Mouse (Mus musculus): ENCODE results near the gene Tcp11l1. TPM values are rescaled to one million over a fixed set of nuclear protein-coding genes. Genes with fewer than 3 reads are reported as not detected.

Gene Tcp11l1
- 10 to 100 TPM; 31.3 to 34.5 TPM for total RNA-seq (2021)
- long read RNA-seq, experiment 1, full-length matches to known transcripts, result 6 of 16 reads
- long read RNA-seq, experiment 1, partial matches to known transcripts, result 1 of 16 reads
- long read RNA-seq, experiment 1, other reads (novel, unspliced or antisense), result 9 of 16 reads
- long read RNA-seq, experiment 2, partial matches to known transcripts, result 2 of 9 reads
- long read RNA-seq, experiment 2, other reads (novel, unspliced or antisense), result 6 of 9 reads

DNA sequence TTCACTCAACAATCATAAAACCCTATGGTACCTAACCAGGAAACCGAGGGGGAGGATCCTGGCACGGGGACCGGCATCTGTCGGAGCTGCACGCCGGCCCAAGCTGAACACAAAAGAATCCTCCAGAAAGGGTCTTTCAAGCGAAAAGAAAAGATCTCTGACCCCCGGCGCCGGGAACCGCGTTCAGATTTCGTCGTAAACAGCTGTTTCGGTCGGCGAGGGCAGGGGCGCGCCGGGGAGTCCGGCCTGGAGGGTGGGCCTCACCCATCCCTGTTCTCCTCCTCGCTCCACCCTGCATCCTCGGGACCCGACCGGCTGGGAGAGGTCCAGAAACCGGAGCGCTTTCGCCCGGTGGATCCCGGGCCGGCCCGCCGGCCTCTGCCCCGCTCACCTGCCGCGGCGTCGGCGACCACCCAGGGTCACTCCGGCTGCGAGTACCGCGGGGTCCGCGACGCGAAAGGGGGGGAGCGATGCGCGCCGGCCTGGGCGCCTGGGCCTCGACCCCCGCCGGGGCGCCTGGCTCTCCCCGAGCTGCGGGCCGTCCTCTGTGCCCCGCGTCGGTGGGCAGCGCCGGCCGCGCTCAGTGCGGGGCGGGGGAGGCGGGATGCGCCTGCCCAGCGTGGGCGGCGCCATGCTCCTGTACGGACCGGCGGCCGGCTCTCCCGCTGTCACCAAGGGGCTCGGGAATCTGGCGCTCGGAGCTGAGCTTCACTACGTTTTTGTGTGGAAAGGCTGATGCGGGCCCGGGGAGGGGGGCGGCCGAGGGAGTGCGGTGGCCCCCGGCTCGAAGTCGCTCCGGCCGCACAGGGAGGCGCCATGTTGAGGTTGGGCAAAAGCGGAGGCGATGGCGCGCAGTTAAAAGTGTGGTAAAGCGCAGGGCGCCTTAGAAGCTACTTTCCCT, at the start of gene Tcp11l1:
Gene Tcp11l1 (minus strand): TSS at position 585 of the 901 bp plus-strand sequence.
- peak; percentile 55 to 74 for DNase-seq (ENCODE audit: low spot score in 2 of 2)

DNA sequence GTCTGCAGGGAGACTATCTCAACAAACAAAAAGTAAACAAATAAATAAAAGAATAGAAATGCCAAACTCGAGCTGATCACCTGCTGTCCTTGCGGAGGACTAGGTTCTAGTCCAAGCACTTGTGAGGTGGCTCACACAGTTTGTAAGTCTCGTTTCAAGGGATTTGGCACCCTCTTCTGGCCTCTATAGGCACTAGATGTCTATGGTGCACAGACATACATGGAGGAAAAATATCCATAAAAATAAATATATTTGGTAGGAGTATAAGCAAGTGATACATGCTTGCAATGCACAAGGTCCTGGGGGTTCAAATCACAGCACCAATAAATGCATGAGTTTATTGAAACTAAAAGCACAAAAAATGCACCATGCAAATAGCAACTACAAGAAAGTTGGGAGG, 38.6 kb upstream of the Tcp11l1 start:
- no peak for DNase-seq (ENCODE audit: low spot score in 2 of 2)

DNA sequence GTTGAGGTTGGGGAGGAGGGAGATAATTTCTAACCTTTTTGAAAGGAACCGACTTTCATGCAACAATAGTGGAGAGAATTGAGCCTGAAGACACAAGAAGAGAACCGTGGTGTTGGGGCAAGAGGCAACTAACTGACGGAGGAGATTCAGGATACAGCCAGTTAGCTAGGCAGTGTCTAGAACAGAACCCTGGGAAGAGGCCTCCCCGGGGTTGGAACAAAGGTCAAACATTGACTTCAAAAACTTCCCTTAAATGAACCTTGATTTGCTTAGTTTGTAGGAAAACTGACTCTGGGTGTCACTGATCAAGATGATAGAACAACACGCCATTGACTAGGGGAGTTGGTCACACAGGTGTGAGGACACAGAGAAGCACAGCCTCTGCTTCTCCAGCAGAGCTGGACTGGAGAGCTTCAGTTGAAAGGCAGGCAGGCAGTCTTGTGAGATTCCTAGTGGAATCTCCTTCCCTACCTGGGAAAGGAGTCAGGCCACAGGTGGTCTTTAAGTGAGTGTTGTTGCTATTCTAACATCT, 36.7 kb upstream of the Tcp11l1 start:
- DNase-seq (ENCODE audit: low spot score in 2 of 2), result no peak

DNA sequence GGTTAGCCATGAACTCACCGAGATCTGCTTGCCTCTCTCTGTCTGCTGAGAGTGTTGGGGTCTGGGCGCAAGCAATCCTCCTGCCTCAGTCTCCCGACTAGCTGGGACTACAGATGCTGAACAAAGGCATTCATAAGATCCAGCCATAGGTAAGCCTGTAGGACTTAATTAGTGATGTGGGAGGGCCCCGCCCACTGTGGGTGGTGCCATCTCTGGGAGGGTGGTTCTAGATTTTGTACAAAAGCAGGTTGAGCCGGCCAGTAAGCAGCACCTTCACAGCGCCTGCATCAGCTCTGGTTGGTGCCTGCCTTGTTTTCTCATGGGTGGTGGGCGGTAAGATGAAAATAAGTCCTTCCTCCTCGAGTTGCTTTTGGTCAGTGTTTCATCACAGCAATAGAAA, 34.3 kb upstream of the Tcp11l1 start:
- no peak for DNase-seq (ENCODE audit: low spot score in 2 of 2)

DNA sequence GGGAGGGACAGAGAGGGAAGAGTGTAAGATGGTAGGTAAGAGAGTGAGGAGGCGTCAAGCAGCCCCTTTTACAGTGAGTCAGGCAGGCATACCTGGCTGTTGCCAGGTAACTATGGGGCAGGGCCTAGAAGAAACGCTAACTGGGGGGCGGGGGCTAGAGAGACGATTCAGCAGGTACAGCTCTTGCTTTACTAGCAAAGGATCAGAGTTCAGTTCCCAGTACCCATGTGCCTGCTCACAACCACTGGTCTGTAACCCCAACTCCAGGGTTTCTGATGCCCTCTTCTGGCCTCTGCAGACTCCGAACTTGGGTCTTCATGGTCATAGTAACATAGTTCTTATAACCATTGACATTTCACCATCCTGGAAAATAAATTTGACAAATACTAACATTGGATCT, 32.0 kb upstream of the Tcp11l1 start:
- no peak for DNase-seq (ENCODE audit: low spot score in 2 of 2)

DNA sequence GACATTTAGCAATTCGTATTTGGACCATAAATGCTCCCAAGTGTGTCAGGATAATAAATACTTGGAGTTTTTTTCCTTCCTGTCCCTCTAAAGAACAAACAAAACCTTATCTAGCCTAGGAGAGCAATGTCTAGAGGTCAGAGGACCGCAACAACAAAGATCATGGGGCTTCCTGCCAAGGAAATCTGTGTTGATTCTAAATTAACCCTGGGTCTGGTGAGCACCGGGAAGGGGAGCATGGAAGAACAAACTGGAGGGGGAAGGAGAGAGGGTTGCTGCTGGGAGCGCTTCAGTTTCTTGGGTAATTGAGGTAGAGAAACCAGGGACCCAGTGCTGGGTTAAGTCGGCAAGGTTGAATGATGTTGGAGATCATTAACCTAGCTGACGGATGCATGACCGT, 31.2 kb upstream of the Tcp11l1 start:
- DNase-seq (ENCODE audit: low spot score in 2 of 2), result no peak

DNA sequence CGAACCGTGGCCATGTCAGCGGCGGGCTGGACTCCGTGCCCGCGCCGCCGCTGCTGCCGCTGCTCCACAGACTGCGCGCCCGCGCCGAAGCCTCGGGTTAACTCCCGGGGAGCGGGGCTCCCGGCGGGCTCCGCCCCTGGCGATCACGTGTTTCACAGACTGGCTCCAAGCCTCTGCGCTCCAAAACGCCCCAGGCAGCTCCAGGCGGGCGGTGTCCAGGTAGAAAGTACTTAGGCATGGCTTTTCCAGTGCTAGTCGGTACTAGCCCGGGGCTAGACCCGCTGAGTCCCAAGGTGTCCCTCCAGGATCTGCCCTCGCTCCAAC, 30.7 kb upstream of the Tcp11l1 start, which contains the start of gene Depdc7:
Gene Depdc7 (minus strand): TSS at position 138 of the 324 bp plus-strand sequence.
- peak; percentile 76 to 86 for DNase-seq (ENCODE audit: low spot score in 2 of 2)

DNA sequence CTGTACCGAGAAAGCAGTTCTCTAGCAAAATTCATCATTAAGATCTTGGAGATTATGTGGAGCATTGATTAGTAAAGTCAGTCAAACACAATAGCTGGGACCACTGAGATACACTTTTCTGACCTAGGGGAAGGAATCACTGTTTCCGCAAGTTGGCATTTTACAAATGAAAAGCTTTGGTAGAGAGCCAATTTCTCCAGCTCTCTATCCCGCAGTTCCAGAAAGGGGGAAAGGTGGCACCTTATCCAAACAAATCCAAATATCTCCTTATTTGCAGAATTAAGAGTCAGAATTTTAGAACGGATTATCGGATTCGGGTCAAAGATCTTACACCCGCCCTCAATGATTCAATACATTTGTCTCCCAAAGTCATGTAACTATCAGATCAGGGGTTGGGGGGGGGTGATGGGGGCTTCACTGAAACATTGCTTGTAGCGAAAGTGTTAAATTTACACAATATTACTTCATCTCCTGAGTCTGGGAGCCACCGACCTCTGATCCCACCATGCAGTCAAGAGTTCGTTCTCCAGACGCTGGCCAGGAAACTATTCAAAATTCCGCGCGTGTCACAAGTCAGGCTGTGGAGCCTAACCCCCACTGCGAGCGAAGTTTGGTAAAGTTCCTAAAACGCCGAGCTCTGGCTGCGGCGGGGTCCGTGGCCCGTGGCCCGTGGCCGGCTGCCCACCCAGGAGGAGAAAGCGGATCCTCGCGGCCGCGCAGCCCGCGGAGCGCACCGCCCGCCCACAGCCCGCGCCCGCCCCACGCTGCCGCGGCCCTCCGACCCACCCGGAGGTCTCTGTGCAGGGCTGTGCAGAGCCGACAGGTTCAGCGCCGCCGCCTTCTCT, 30.1 kb upstream of the Tcp11l1 start:
- no peak for DNase-seq (ENCODE audit: low spot score in 2 of 2)

DNA sequence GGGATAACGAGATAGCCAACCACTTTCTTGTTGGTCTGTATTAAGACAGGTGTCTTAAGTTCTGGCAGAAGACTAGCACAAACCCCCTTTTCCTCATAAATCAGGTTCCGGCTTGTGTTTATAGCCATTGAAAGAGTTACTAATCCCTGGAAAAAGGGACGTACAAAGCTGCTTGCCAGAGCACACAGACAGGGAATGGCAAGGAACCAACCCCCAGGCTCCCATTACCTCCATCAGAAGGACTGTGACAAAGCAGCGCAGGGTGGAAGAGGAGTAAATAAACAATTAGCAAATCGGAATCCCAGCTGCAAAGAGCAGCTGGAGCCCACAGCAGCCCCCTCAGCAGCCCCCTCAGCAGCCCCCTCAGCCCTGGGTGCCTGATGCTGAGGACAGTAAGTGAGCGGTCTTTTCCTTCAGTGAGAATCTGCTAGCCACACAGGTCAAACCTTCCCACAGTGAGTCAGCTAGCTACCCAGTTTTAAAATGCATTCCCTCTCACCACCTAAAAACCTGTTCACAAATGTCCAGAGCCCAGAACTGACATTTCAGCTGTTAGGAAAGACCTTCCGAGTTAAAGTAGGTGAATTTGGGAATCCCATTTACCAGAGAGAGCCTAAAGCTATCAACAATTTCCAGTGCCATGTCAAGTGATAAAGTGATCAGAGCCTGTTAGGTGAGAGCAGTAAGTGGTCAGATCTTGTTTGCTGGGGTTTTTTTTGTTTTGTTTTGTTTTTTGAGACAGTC, 29.2 kb upstream of the Tcp11l1 start:
- DNase-seq (ENCODE audit: low spot score in 2 of 2), result no peak

DNA sequence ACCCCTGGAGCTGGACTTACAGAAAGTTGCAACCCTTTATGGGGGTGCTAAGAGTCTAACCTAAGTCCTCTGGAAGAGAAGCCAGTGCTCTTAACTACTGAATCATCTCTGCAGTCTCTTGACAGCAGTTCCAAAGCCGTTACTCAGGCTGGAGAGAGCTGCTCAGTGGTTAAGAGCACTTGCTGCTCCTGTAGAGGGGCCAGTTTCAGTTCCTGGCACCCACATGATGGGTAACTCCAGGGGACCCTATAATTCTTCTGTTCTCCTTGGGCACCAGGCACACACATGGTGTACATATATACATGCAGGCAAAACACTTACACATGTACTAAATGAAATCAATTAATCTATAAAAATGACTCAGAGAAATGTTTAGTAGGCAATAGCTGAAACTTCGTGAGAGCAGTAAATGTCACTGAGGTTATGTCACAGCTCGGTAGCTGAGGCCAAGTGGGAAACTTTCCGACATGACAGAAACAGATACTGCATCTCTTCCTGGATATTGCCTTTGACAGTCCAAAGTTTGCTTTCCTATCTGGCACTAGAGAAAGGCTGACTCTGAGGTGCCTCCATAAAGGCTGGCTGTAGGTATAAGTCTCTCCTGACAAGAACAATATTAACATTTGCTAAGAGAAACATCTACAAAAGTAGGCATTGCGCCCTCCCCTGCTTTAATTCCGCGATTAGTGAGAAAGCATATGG, 28.4 kb upstream of the Tcp11l1 start:
- no peak for DNase-seq (ENCODE audit: low spot score in 2 of 2)

DNA sequence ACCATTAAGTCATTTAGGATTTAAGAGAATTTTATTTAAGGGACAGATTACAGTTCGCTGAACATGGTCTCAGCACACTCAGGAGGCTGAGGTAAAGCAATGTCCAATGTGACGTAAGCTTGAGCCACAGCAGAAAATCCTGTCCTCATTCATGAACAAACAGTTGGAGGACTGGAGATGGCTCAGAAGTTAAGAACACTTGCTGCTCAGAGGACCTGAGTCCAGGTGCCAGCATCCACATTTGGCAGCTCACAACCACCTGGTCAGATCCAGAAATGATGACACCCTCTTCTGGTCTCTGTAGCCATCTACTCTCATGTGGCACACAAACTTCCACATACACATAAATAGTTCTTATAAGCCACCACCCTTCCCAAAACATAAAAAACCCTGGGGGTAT, 27.7 kb upstream of the Tcp11l1 start:
- DNase-seq (ENCODE audit: low spot score in 2 of 2), result no peak

DNA sequence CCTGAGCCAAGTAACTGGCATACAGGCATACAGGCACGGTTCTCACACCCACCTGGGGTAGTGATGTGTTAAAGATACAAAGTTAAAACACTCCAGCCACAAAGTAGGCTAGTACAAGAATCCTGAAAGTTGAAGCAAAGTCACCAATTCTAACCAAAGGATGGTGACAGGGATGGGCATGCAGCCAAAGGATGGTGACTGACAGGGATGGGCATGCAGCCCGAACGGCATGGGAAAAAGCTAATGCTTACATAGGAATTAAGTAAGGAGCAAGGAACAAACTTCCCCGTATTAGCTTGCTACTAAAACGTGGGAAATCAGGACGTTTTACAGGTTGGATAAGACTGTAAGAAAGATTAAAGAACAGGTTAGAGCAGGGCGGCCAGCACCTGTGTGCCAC, 24.3 kb upstream of the Tcp11l1 start:
- no peak for DNase-seq (ENCODE audit: low spot score in 2 of 2)

DNA sequence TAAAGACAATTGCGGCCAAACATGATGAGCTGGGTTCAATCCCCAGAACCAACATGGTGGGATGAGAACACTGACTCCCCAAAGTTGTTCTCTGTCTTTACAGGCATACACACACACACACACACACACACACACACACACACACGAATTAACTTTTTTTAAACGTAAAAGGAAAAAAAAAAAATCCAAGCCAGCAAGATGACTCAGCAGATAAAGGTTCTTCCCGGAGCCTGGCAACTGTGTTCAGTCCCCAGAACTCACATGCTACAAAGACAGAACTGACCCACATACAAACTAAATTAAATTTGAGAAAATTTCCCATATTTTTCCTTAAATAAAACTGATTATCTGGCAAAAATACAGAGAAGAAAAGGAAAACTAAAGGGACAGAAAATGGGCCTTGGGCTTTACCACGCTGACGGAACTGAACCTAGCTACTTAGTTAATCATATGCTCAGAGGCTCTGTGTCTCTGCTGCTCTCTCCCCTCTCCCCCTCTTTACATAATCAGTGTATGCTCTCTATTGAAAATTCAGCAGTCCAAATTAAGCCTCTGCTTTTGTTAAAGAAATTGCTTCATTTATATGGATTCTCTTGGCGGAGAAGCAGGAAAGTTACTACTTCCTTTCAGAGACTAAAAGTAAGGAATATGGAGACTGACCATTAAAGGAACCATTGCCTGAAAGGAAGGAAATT, 20.7 kb upstream of the Tcp11l1 start:
- DNase-seq (ENCODE audit: low spot score in 2 of 2), result no peak

DNA sequence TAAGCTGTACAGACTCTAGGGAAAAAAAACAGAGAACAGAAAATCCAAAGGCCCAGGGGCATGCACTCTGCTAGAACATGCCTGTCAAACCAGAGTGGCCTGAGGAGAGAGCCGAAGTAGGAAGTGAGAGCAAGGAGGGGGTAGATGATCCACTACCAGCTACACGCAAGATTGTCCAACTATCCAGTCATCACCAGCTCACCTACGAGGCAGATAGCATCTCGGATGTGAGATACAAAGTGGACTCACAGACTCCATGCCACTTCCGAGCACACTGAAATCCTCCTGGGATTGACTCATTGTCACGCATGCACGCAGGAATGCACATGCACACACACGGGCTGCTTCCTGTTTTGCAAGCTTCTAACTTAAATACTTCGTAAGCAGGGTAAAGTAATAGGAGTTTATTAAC, 20.1 kb upstream of the Tcp11l1 start:
- DNase-seq (ENCODE audit: low spot score in 2 of 2), result no peak

DNA sequence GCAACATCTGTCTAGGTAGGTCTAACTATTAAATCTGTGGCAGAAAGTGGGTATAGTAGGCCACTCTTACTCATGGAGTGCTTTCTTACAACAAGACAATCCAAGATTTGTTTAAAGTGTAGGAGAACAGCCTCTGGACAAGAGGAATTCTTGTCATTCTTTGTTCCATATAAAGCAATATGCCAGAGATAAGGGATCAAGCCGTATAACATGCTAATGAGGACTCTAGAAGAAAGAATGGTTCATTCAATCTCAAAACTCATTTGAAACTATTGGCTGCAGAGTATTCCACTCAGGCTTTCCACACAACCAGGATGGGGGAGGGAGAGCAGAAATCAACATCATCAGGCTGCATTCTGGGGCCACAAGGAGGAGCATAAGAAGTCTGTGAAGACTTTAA, 15.4 kb upstream of the Tcp11l1 start:
- no peak for DNase-seq (ENCODE audit: low spot score in 2 of 2)

DNA sequence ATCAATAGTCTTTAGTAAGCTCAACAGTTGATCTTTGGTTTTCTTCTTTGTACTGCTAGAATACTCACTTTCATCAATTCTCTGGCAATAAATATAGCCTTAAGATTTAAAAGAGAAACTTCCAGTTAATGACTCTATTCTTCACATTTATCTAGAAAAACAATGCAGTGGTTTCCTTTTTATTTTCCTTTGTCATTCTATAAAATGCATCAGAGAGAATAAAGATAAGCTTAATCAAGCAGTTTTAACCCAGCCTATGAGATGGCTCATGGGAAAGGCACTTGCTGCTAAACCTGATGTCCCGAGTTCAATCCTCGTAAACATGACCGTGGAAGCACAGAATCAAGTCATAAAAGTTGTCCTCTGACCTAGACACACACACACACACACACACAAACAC, 10.1 kb upstream of the Tcp11l1 start:
- DNase-seq (ENCODE audit: low spot score in 2 of 2), result no peak

DNA sequence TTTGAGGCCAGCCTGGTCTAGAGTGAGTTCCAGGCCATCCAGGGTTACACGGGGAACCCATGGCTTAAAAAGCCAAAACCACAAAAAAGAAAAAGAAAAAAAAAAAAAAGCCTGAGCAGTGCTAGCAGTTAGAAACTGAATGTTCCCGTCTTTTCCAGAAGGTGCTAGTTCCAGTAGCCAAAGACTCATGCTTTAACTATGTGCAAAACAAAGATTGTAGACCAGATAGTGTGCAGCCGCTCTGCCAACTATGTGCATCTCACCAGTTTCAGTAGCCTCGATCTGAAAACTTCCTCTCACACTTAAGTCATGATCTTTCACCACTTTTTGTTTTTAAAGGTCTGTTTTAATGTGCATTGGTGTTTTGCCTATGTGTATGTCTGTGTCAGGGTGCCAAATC, 5.9 kb upstream of the Tcp11l1 start:
- no peak for DNase-seq (ENCODE audit: low spot score in 2 of 2)

DNA sequence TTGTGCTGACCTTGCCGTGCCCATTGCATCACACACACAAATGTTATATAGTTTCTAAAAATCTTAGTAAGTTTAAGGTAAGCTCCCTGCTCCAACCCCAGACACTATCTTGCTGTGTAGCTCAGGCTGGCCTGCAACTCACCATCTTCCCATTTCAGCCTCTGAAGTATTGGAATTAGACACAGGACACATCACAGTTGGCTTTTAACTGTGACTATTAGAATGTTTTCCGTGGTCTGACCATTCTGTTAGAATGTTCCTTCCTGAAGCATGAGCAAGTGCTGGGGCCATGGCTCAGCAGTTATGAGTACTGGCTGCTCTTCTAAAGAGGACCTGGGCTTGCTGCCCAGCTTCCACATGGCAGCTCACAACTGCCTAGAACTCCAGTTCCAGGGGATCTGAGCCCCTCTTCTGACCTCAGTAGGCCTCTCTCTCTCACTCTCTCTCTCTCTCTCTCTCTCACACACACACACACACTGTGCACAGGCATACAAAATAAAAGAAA, 5.3 kb upstream of the Tcp11l1 start:
- DNase-seq (ENCODE audit: low spot score in 2 of 2), result no peak

DNA sequence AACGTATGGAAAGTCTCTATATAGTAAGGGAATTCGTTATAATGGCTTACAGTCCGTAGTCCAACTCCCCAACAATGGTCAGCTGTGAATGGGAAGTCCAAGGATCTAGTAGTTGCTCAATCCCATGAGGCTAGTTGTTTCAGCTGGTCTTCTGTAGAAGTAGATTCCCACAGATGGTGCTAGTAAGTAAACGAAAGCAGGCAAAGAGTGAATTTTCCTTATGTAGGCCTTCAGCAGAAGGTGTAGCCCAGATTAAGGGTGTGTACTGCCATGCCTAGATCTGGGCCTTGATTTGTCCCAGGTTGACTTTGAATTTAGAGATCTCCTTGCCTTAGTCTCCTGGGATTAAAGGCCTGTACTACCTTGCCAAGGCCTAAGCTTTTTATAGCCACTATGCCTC, 4.3 kb upstream of the Tcp11l1 start, which contains the start of gene Pin1rt1:
Gene Pin1rt1 (minus strand): TSS at position 101 of the 400 bp plus-strand sequence.
- no peak for DNase-seq (ENCODE audit: low spot score in 2 of 2)

Data from left cerebral cortex, adult 18-20 months (tissue).